16 mouse cellular contexts compared by ENCODE assay signal in genomic region chr1:180545918-180546545, GRCm38 (mm10). TPM values are rescaled to one million over a fixed set of nuclear protein-coding genes. Genes with fewer than 3 reads are reported as not detected.
DNase-seq lines count a peak whose midpoint lies in the region; ATAC-seq and TF ChIP-seq lines count a peak whose summit lies in the region.
"Had no signal": no experiment of that assay in that cellular context is flagged by ENCODE, and none has a peak within 500 bp of the region (broad histone marks: within the 10 kb centered on the region; RNA-seq: fewer than 3 reads in every experiment).

No protein-coding gene starts in this region.

- no peak for ATAC-seq in G1E (ENCODE audit: extremely low read depth, insufficient number of reproducible peaks, low FRiP score, poor library complexity, severe bottlenecking)
- peak; percentile 63 for ATAC-seq in inflammation-experienced regulatory T-cells, adult 6 months
- ATAC-seq: intestine, embryonic 16.5 days had no signal

- H3K4me1 ChIP-seq in G1E (ENCODE audit: insufficient read depth, low read depth, low read length), result peaks cover 29% of the 10 kb centered on the region
- H3K4me1 ChIP-seq: liver, embryonic 15.5 days had no signal

- peak overlapping the region; percentile 20; the same call in 1 of the 2 replicates for H3K4me3 ChIP-seq in G1E (ENCODE audit: low read depth, low read length)
- H3K4me3 ChIP-seq: hindbrain, embryonic 10.5 days; limb, embryonic 12.5 days; liver, embryonic 15.5 days; midbrain, embryonic 12.5 days had no signal

- peak; percentile 30 for DNase-seq in thymus, postnatal 14 days
- no peak for DNase-seq in thymus, adult 18-20 months
- no peak for DNase-seq in G1E (ENCODE audit: low spot score)
- no peak for DNase-seq in kidney, adult 11 months
- no peak for DNase-seq in frontal cortex, postnatal 10 days (ENCODE audit: low spot score in 2 of 2)
- no peak for DNase-seq in urinary bladder, postnatal 36 days (ENCODE audit: low spot score in 2 of 2)
- DNase-seq: cerebellum, postnatal 14 days; kidney, postnatal 10 days; lung, postnatal 14 days; right cerebral cortex, postnatal 4 days had no signal

- peaks cover 56% of the 10 kb centered on the region for H3K27me3 ChIP-seq in G1E (ENCODE audit: insufficient read depth, low read length)

- H3K36me3 ChIP-seq in G1E (replicated peaks), result no peaks in the 10 kb centered on the region
- H3K36me3 ChIP-seq: hindbrain, embryonic 10.5 days; limb, embryonic 12.5 days; liver, embryonic 15.5 days; midbrain, embryonic 12.5 days had no signal

- TF ChIP-seq CTCF in G1E (IDR thresholded peaks at IDR 0.05; ENCODE audit: low read depth, low read length), result no peak

- H3K9me3 ChIP-seq in G1E (replicated peaks), result no peaks in the 10 kb centered on the region
- H3K9me3 ChIP-seq: hindbrain, embryonic 10.5 days; liver, embryonic 15.5 days; midbrain, embryonic 12.5 days had no signal

RNA-seq across cellular contexts. Expression of gene Parp1, which starts 22.7 kb away (rescaled TPM):
- 75.5 and 91.1 TPM in 2 replicates for total RNA-seq in G1E (2014; fragmentation: Nextera tagmentation)
- 165 and 168 TPM in 2 replicates for total RNA-seq in G1E (2017)
- polyA plus RNA-seq in G1E (2012), result 127 and 142 TPM in 2 replicates
- polyA plus RNA-seq in inflammation-experienced regulatory T-cells, adult 6 months (2017; shearing (Covaris generic)), result 10 to 100 TPM; 39.8 to 48.1 (median 42.4) TPM
